Comparison of ENCODE assay signal across 8 mouse cellular contexts in the genomic region with DNA sequence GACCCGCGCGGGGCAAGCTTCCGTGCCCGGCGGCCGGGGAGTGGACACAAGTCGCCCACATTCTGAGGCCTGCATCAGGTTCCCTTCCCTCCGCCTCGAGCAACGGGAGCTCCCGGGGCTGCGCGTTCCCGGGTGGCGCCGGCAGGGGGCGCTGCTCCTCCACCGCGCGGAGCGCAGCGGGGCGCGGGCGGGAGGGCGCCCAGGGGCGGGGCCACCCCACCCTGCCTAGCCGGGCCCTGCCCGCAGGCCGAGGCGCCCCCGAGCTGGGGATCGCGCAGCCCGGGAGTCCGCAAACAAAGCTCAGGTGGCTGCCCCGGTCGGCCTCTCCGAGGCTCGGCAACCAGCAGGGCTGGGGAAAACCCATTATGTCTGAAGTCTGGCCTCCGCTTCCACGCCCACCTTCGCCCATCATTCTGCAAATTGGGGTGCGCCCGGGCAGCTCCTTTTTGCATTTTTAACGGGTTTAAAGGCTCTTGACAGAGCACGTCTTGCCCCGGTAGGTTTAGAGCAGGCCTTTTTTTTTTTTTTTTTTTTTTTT. TPM values are rescaled to one million over a fixed set of nuclear protein-coding genes. Genes with fewer than 3 reads are reported as not detected.
DNase-seq lines count a peak whose midpoint lies in the region; ATAC-seq lines count a peak whose summit lies in the region.

No protein-coding gene starts in this region.

- no peaks in the 10 kb centered on the region for H3K27me3 ChIP-seq in midbrain, embryonic 11.5 days (ENCODE audit: control insufficient read depth, insufficient read depth, low read length)

- peak overlapping the region; percentile 100 for H3K9ac ChIP-seq in midbrain, embryonic 11.5 days (ENCODE audit: low read length)

- H3K4me1 ChIP-seq in midbrain, embryonic 11.5 days (ENCODE audit: control insufficient read depth, insufficient read depth, low read length) = peaks cover 8% of the 10 kb centered on the region; the same call in 1 of the 2 replicates

- H3K4me3 ChIP-seq in midbrain, embryonic 11.5 days (ENCODE audit: low read depth, low read length) = peak overlapping the region; percentile 97

- under 1% methylated on average over 47 of the region's 49 CpGs for WGBS in midbrain, embryonic 11.5 days

- peak; percentile 57 for ATAC-seq in granulocyte monocyte progenitor cell, adult 5-6 weeks (replicated peaks; ENCODE audit: poor library complexity, severe bottlenecking)
- ATAC-seq in midbrain, embryonic 11.5 days (ENCODE audit: low FRiP score) = peak; percentile 70

- H3K27ac ChIP-seq in midbrain, embryonic 11.5 days (ENCODE audit: low read depth, low read length) = peak overlapping the region; percentile 99

- intact Hi-C loops in left cerebral cortex, postnatal 4 days (cut with DNase I) = loop anchor here (2.0 to 10.0 kb wide), 3 partner anchors 122 to 1715 kb away; no protein-coding TSS in a partner anchor

- peak overlapping the region; percentile 76 for H3K4me2 ChIP-seq in midbrain, embryonic 11.5 days

- peak; percentile 98 for DNase-seq in adrenal gland, postnatal 10 days
- DNase-seq in embryo, embryonic 9.5 days (ENCODE audit: extremely low spot score) = peak; percentile 92
- DNase-seq in kidney, adult 11 months = peak; percentile 76
- peak; percentile 87 for DNase-seq in left cerebral cortex, postnatal 4 days
- DNase-seq in midbrain, embryonic 11.5 days (ENCODE audit: low spot score, missing footprints) = peak; percentile 99
- peak; percentile 95 for DNase-seq in right cerebral cortex, postnatal 4 days
- peak; percentile 88 for DNase-seq in yolk sac, embryonic 10.5 days (ENCODE audit: low spot score)

- no peaks in the 10 kb centered on the region for H3K9me3 ChIP-seq in midbrain, embryonic 11.5 days (ENCODE audit: control insufficient read depth, low read length)

- peaks cover 7% of the 10 kb centered on the region for H3K36me3 ChIP-seq in midbrain, embryonic 11.5 days (ENCODE audit: control insufficient read depth, insufficient read depth, low read length)

RNA-seq across cellular contexts. Expression of a gene that starts 1.7 kb away (rescaled TPM):
- total RNA-seq in adrenal gland, postnatal 10 days (2021) = 100 to 1,000 TPM; 107 to 149 TPM
- total RNA-seq in granulocyte monocyte progenitor cell, adult 5-6 weeks (2014; fragmentation: Nextera tagmentation) = 5.1 TPM in 2 replicates
- 8.5 and 10.1 TPM in 2 replicates for total RNA-seq in granulocyte monocyte progenitor cell, adult 5-6 weeks (2017)
- 100 to 1,000 TPM; 536 to 544 TPM for total RNA-seq in left cerebral cortex, postnatal 4 days (2021)
- polyA plus RNA-seq in midbrain, embryonic 11.5 days (2014; fragmentation: Nextera tagmentation; extraction: Ambion mirVana) = 410 and 445 TPM in 2 replicates

Comparison
In these comparisons a context has a peak if more than half of its experiments do, and no peak if none do; other contexts are left out.
1. Peak in every context shown above with its lines: DNase-seq, ATAC-seq, H3K4me3 ChIP-seq and H3K27ac ChIP-seq.
2. RNA of a gene that starts 1.7 kb away (total RNA-seq): 536 to 544 TPM in left cerebral cortex, postnatal 4 days and 107 to 149 TPM in adrenal gland, postnatal 10 days; 5.1 to 10.1 TPM in granulocyte monocyte progenitor cell, adult 5-6 weeks; every median in the first group is over 4 times any median in the second.